Mouse (Mus musculus) forebrain, embryonic 11.5 days (tissue): ENCODE results near the gene Hoxa7. TPM values are rescaled to one million over a fixed set of nuclear protein-coding genes. Genes with fewer than 3 reads are reported as not detected.

Source experiments
- ATAC-seq: fragments of 200-750 bp; cut with Nextera tagmentation; replicated peaks from 2 replicates; pipeline ENCODE4 v1.8.0; 2017; ENCODE audit warnings: moderate TSS enrichment; ENCODE audit not compliant: low FRiP score
- DNase-seq: peaks from one replicate; pipeline ENCODE4 v3.0.0-alpha.2; 2017; ENCODE audit warnings: low spot score
- H3K27ac ChIP-seq: fragments of 300-500 bp; sonication (generic); 2 replicates; pipeline ENCODE4 v1.5.1; 2014; ENCODE audit warnings: low read depth, low read length
- H3K27me3 ChIP-seq: fragments of 300-500 bp; sonication (generic); 2 replicates; pipeline ENCODE4 v1.6.1; 2014; ENCODE audit warnings: mild to moderate bottlenecking, low read length, mixed read lengths; ENCODE audit not compliant: control insufficient read depth, insufficient read depth
- H3K36me3 ChIP-seq: fragments of 300-500 bp; sonication (generic); 2 replicates; pipeline ENCODE4 v1.6.1; 2014; ENCODE audit warnings: mild to moderate bottlenecking, low read length, moderate library complexity, mixed read lengths; ENCODE audit not compliant: control insufficient read depth, insufficient read depth
- H3K4me1 ChIP-seq: fragments of 300-500 bp; sonication (generic); replicated peaks from 2 replicates; pipeline ENCODE4 v1.6.1; 2014; ENCODE audit warnings: low read length, mixed read lengths; ENCODE audit not compliant: control insufficient read depth, insufficient read depth
- H3K4me2 ChIP-seq: fragments of 300-500 bp; sonication (generic); 2 replicates; pipeline ENCODE4 v1.6.1; 2014; ENCODE audit warnings: low read depth, mild to moderate bottlenecking, low read length, moderate library complexity, mixed read lengths; ENCODE audit not compliant: severe bottlenecking
- H3K4me3 ChIP-seq: fragments of 300-500 bp; sonication (generic); 2 replicates; pipeline ENCODE4 v1.5.1; 2014; ENCODE audit warnings: low read depth, low read length
- H3K9ac ChIP-seq: fragments of 300-500 bp; sonication (generic); 2 replicates; pipeline ENCODE4 v1.6.1; 2014; ENCODE audit warnings: low read length
- H3K9me3 ChIP-seq: fragments of 300-500 bp; sonication (generic); 2 replicates; pipeline ENCODE4 v1.6.1; 2016; ENCODE audit warnings: low read length, mixed read lengths; ENCODE audit not compliant: control insufficient read depth
- WGBS: fragments of 180-500 bp; shearing (Covaris S2); extraction: QIAGEN DNeasy Blood & Tissue Kit; methylation state at CpG from one replicate; pipeline ENCODE4 v1.1.7; 2014; 5-methylcytosine and 5-hydroxymethylcytosine counted together
- polyA plus RNA-seq: library from polyadenylated mRNA; unstranded; fragments of >200 nt; fragmentation: Nextera tagmentation; extraction: Ambion mirVana; gene quantifications from 2 replicates; pipeline ENCODE4 v1.2.1, GENCODE M21; 2014

Gene Hoxa7
- polyA plus RNA-seq, 1 experiment from 2014 or later, result not detected

DNA sequence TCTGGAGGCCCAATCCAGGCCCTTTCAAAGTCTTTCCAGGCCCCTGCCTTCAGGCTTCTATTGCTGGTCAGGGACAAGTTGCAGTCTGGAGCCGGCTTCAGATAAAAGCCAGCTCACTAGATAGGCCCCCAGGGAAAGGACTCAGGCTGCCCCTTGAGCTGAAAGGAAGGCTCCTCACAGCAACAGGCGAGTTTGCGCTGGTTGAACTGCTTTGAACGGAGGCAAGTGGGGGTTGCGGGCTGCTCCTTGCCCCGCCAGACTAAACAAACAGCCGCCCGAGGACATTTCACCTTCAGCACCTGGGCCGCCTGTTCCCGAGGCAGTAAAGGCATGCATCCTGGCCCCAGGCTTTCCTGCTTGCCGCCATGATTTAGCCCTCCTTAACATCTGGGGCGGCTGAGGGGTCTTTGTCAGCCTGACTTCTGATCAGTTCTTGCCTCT is 22.0 kb upstream of the Hoxa7 start:
- H3K9ac ChIP-seq, result no peak overlapping the region
- H3K4me2 ChIP-seq, result no peak overlapping the region
- no peak overlapping the region for H3K4me3 ChIP-seq
- H3K36me3 ChIP-seq, result no peaks in the 10 kb centered on the region
- no peaks in the 10 kb centered on the region for H3K9me3 ChIP-seq
- H3K4me1 ChIP-seq, result 0 out of 2 replicates have a peak, but pooled peaks cover 3% of the 10 kb centered on the region
- DNase-seq (peak; percentile 59), ATAC-seq (no peak)
- H3K27me3 ChIP-seq, result peaks cover 96% of the 10 kb centered on the region
- H3K27ac ChIP-seq, result no peak overlapping the region
- WGBS, result 4% methylated on average over 12 of the region's 12 CpGs

DNA sequence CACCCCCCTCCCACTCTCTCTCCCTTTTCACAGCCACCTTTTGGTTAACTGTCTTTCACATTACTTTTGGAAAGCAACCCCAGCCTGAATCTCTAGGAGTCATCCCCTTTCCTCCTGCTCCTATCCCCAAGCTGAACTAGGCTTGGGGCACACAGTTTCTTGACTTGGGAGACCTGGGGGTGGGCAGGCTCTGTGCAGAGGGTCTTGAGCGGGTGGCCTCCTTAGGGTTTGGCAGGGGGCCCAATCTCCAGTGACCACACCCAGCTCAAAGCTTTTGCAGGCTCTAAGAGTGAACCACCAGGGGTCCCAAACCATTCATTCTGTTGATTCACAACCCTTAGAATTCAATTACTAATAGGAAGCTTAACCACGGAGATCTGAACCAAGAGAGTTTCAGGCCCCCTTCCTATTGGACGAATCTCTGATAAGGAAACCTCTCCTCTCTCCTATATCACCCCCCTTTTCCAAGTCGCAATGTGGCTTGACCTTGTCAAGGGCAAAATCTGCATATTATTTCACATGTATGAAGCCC is 21.2 kb upstream of the Hoxa7 start:
- H3K9ac ChIP-seq, result no peak overlapping the region
- DNase-seq (peak; percentile 44), ATAC-seq (no peak)

DNA sequence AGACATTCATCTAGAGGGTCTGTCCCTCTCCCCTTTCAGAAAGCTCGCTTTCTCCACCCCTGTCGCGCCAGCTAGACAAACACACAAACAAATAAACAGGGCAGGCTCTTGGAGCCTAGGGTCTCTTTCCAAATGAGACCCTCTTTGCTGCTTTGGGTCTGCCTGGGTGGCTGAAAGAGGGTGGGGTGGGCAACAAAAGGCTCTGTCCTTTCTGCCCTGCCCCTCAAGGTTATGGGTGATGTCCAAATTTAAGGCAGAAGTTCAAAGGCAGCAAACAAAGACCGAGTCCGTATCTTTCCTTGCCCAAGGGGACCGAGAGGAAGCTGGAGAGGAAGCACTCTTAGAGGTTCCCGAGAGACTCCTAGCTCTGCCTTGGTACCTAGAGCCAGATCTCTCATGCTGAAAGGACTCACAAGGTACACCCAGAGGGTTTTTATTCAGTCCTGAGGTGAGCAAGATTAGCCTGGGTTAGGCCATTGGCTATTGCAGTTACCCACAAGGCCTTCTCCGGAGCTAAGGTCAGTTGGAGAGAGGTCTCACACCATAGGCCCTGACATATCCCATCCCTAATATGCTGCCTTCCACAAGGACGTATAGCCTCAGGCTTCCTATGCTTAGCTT is 19.5 kb upstream of the Hoxa7 start:
- WGBS, result 6% methylated on average over 9 of the region's 9 CpGs
- H3K27ac ChIP-seq, result no peak overlapping the region

More for the DNA sequence above, 21.2 kb upstream of the Hoxa7 start:
- Histone ChIP-seq H3K4me1 (0 out of 2 replicates have a peak, but pooled peaks cover 3% of the 10 kb centered on the region), H3K4me3 (no peak overlapping the region), H3K4me2 (no peak overlapping the region), H3K9me3 (no peaks in the 10 kb centered on the region), H3K36me3 (no peaks in the 10 kb centered on the region), H3K27ac (no peak overlapping the region), H3K27me3 (peaks cover 94% of the 10 kb centered on the region)
- 4% methylated on average over 4 of the region's 4 CpGs for WGBS

DNA sequence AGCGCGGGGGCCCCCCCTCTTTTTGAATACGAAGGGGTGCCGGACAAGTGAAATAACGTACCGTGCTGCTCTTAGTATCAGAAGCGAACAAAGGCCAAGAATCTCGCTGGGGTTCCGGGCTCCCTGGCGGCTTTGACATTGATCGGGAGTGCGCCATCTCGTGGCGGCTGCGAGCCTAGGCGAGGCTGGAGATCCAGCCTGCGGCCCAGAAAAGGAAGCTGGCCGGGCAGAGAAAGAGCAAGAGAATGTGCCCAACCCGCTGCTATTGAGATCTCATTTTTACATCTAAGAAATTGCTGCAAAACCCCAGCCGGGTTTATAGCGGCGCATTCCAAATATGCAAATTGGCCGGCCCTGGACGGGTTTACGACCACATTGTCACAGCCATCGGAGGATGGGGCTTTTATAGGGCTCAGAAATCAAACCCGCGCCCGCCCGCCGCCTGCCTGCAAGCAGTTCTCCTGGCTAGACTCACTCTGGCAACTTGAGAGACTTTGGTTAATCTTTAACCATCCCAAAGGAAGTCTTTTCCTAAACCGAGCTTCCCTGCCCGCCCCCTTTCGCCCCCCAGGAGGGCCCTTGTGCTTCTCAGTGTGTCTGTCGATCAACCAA is 18.8 kb upstream of the Hoxa7 start, which contains the start of gene Hoxa10:
Hoxa10 (minus strand) TSS at position 466 of the 612 bp plus-strand sequence.
- 0 out of 2 replicates have a peak within 1 kb of the TSS, but pooled peaks have one; percentile 21 for H3K4me2 ChIP-seq
- no peak for ATAC-seq
- 1% methylated on average over 35 of the region's 35 CpGs for WGBS

More for the DNA sequence above, 19.5 kb upstream of the Hoxa7 start:
- ATAC-seq (no peak), DNase-seq (peak; percentile 46)
- 0 out of 2 replicates have a peak, but pooled peaks cover 3% of the 10 kb centered on the region for H3K4me1 ChIP-seq
- no peak overlapping the region for H3K9ac ChIP-seq
- H3K9me3 ChIP-seq, result no peaks in the 10 kb centered on the region
- no peaks in the 10 kb centered on the region for H3K36me3 ChIP-seq
- peaks cover 95% of the 10 kb centered on the region for H3K27me3 ChIP-seq
- H3K4me2 ChIP-seq, result no peak overlapping the region
- H3K4me3 ChIP-seq, result no peak overlapping the region

DNA sequence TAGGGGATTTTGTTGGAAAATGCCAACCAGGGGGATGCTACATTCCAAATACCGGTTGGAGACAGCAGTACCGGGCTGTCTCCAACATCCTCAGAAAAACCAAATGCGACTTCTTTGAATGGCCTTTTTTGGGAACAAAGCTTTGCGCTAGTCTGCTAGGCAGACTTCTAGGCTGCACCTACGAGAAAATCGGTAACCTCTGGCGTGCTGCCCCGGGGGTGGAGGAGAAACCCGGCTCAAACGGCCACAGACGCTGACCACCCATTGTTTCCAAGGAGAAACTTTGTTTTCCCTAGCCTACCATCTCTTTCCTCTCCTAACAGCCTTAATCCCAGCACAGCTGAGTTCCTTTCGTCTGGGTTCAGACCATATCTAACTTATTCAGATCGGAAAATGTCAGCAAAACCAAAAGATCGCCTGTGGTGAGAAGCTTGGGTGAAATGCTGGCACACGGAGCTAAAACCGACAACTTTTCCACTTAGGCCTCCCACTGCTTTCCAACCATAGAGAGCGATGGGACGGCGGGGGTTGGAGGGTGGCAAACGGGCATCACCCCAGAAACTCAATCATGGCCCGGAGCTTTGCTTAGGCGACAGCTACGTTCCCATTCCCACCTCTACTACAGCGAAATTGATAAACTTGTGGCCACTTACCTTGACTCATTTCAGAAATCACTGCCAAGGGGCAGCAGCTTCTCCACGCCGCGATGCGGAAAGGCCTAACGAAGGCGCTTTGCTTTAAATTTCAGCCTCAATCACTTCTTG is 18.2 kb upstream of the Hoxa7 start:
- no peak for ATAC-seq
- Histone ChIP-seq H3K27ac (no peak overlapping the region), H3K4me1 (no peaks in the 10 kb centered on the region), H3K9me3 (no peaks in the 10 kb centered on the region), H3K36me3 (no peaks in the 10 kb centered on the region), H3K4me2 (0 out of 2 replicates have a peak overlapping the region, but pooled peaks have one; percentile 21), H3K4me3 (no peak overlapping the region), H3K27me3 (peaks cover 95% of the 10 kb centered on the region), H3K9ac (no peak overlapping the region)
- 1% methylated on average over 30 of the region's 30 CpGs for WGBS
- DNase-seq, result peak; percentile 53

More for the DNA sequence above, 18.8 kb upstream of the Hoxa7 start, which contains the start of gene Hoxa10:
- peak; percentile 91 for DNase-seq
- Histone ChIP-seq H3K4me1 (0 out of 2 replicates have a peak, but pooled peaks cover 3% of the 10 kb centered on the region), H3K27me3 (peaks cover 95% of the 10 kb centered on the region), H3K9ac (no peak within 1 kb of the TSS), H3K9me3 (no peaks in the 10 kb centered on the region), H3K27ac (no peak within 1 kb of the TSS), H3K4me3 (no peak within 1 kb of the TSS), H3K36me3 (no peaks in the 10 kb centered on the region)

DNA sequence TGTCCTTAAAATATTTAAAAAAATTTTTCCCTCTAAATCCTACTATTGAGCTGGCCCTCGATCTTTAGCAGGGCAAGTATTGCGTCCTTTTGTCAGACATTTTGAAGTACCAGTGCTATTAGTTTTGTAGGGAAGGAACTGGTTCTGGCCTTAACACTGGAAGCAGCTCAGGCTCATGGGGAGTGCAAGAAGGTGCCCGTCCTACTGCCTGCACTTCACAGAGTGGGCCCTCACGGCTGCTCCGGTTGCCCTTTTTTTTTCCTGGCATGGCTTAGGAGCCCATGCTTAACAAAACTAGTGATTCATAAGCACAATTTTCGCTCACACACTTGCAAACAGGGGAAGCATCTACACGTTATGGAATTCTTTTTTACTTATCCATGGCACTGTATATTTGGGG is 17.3 kb upstream of the Hoxa7 start:
- ATAC-seq (no peak), DNase-seq (peak; percentile 57)
- no peak overlapping the region for H3K27ac ChIP-seq
- H3K9me3 ChIP-seq, result no peaks in the 10 kb centered on the region
- H3K4me2 ChIP-seq, result no peak overlapping the region
- 2% methylated on average over 7 of the region's 7 CpGs for WGBS
- H3K27me3 ChIP-seq, result peaks cover 95% of the 10 kb centered on the region
- no peaks in the 10 kb centered on the region for H3K36me3 ChIP-seq
- H3K9ac ChIP-seq, result no peak overlapping the region
- 0 out of 2 replicates have a peak, but pooled peaks cover 1% of the 10 kb centered on the region for H3K4me1 ChIP-seq
- H3K4me3 ChIP-seq, result no peak overlapping the region

DNA sequence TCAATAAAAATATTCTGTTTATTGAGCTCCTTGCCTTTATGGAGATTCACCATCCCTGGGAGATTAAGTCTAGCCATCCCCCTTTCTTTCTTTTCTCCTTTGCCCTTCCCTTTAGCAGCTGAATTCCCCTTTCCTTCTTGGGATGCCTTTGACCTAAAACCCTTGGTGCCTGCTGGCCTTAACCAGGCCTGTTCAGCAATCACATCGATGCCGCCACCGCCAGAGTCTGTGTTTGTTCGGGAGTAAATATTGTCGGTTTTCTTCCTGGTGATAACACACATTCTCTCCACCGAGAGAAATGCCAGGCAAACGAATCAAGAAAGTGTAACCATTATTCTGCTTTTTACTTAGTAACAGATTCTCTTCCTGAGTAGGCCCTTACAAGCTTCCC is 16.5 kb upstream of the Hoxa7 start:
- 4% methylated on average over 7 of the region's 7 CpGs for WGBS

More for the DNA sequence above, 16.5 kb upstream of the Hoxa7 start:
- no peak overlapping the region for H3K4me2 ChIP-seq
- H3K9ac ChIP-seq, result no peak overlapping the region
- H3K4me3 ChIP-seq, result no peak overlapping the region
- peak; percentile 46 for DNase-seq
- H3K4me1 ChIP-seq, result 0 out of 2 replicates have a peak, but pooled peaks cover 3% of the 10 kb centered on the region
- peaks cover 95% of the 10 kb centered on the region for H3K27me3 ChIP-seq
- no peaks in the 10 kb centered on the region for H3K9me3 ChIP-seq
- no peak overlapping the region for H3K27ac ChIP-seq
- ATAC-seq, result no peak
- H3K36me3 ChIP-seq, result no peaks in the 10 kb centered on the region
